Mouse (Mus musculus): ENCODE measurements around the gene Arl15.

Arl15 gene

DNA sequence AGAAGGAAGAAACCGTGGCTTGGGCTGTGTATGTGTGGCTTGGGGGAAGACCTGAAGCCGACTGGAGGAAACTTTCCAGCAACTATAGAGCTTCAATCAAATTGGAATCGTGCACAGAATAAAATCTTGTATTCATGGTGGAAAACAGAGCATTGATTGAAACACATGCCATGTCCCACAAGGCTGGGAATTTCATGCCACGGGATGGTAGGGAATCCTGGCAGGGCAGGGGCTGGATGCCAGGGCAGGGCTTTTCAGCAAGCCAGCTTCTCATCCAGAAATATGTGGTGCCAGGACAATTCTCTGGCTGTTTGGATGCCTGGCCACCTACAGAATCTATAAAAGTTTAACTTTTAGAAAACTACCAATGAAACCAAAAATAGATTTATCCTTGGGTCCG lies 122.5 kb downstream of the Arl15 start:
- no peak for DNase-seq (ENCODE audit: extremely low spot score, low spot score)

DNA sequence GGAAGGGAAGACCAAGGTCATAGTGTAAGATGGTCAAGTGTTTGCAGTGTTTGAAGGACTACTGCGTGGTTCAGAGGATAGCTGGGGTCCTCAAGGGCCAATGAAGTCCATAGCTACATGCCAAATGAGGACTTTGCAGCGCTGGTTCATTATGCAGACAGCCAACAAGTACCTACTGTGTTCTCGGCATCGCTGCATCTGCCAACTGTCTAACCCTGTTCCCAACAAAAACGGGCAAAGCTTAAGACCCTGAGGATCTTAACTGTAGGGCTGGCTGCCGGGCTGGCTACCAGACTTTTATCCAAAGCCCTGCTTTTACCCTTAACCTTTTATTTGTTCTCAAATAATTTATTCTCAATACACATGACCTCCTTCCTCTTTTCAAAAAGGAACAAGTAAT lies 123.1 kb downstream of the Arl15 start:
- DNase-seq (ENCODE audit: extremely low spot score, low spot score) = no peak

DNA sequence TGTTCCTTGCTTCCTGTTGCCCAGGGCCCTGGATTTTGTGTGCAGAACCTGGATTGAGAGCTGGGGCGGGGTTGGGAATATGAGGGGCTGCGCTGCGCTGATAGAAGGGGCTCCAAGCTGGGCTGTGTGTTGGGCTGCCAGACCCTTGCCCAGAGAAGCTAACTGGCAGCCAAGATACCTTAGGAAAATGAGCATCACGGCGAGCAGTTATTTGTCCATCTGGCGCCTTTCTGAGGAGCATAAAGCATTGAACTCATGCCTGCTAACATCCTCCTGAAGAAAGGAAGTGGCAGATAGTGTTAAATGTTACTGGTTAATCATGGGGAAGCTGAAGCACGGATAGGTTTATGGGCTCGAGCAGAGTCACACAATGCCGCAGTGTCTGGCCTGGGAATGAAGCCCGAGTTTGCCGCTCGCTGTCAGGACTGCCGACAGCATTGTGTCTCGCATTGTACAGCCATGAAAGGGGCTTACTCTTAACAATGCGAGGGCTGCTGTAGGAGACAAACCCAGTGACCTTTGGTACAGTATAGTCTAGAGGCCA lies 123.6 kb downstream of the Arl15 start:
- DNase-seq (ENCODE audit: extremely low spot score, low spot score) = peak; percentile 51

DNA sequence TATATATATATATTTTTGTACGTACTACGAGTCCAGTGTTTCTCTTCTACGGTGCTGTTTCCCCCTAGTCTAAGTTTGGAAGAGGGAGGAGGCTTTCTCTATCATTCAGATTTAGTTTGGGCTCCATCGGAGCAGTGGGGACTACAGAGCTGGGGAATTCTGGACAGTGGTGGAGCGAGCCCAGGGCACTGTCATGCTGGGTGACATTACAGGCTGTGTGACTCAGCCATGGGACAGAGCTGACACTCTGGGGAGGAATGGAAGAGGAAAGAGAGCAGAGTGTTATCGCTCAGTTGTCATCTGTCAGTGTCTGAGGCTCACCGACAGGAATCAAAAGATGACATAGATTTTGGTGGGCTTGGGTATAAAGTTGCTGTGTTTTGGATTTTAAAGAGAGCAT lies 124.4 kb downstream of the Arl15 start:
- no peak for DNase-seq (ENCODE audit: extremely low spot score, low spot score)

DNA sequence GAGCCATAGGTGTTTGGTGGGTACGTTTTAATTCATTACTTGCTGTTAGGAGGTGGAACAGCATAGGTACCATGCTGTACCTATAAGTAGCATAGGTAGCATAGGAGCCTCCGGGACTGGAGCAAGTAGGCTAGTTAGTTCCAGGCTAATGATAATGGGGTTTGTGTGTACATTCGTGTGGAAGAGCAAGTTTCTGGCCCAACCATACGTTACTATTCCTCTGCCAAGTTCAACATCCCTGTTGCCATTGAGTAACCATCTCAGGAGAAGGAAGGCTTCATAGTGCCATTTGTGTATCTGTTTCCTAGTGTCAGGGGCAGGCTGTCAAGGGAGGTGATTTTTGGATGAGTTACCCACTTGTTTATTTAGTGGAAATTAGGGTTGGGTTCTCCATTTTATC lies 141.4 kb downstream of the Arl15 start:
- DNase-seq (ENCODE audit: extremely low spot score, low spot score) = no peak

DNA sequence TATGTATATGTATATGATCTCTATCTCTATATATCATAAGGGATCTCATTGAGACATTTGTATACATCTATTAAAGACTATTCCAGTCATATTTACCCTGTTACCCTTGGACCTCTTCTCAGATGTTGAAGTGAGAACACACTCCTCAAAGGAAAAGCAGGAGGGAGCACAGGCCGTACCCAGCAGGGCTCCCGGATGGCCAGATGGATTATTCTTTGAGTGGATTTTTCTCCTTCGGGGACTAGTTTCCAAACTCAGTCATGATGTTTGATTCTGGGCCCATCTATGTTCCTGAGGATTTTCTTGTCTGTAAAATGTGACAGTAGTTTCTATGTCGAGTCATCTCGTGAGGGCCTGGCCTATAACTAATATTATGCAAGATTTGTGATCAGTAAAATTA lies 142.9 kb downstream of the Arl15 start:
- DNase-seq (ENCODE audit: extremely low spot score, low spot score) = no peak

DNA sequence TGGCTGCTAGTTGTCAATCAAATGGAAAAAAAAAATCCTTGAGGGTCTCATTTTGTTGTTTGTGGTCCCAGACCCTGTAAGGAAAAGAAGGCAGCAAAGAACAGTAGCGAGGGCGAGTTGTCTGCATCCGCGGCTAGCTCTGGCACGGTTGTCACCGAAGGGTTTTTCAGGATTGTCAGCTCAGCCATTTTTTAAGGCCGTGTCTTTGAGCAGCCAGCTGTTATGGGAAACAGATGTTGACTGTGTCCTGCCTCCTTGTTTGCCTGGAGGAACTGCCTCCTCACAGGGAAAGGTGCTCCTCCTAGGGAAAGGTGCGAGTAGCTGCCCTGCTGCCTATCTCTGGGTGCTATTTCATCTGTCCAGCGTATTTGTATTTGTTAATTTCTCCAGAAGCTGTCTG lies 144.3 kb downstream of the Arl15 start:
- DNase-seq (ENCODE audit: extremely low spot score, low spot score) = no peak

DNA sequence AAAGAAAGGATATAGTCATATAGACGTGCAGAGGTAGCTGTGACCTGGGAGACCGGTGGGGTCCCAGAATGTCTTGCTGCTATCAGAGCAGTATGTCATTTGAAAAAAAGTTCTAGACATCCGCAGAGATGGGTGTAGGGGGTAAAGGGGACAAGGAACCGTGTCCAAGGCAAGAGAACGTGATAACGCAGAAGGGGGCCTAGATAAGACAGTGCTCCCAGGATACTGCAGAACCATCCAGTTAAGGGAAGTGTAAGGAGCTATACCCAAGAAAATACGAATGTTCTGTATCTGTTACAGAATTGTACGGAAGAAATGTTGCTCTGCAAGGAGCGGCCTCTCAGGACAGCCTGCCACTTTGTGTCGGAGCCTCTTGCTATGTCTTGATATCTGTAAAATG lies 144.8 kb downstream of the Arl15 start:
- no peak for DNase-seq (ENCODE audit: extremely low spot score, low spot score)

DNA sequence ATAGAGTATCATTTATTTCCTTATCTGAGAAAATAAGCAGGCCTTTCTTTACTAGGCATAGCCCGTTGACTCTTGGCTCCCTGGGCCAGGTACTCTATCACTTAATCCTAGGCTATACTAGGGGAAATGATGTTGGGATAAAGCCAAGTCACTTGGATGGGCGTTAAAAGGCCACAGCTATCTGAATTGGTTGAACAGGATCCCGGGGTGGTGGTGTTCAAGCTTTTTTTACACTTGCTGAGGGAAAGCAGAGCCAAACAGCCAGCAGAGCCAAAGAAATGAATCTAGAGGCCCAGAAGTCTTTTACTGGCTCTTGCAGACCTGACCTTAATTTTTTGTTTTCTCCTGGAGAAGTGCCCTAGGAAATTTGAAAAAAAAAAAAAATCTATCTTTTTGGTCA lies 145.4 kb downstream of the Arl15 start:
- DNase-seq (ENCODE audit: extremely low spot score, low spot score) = no peak

DNA sequence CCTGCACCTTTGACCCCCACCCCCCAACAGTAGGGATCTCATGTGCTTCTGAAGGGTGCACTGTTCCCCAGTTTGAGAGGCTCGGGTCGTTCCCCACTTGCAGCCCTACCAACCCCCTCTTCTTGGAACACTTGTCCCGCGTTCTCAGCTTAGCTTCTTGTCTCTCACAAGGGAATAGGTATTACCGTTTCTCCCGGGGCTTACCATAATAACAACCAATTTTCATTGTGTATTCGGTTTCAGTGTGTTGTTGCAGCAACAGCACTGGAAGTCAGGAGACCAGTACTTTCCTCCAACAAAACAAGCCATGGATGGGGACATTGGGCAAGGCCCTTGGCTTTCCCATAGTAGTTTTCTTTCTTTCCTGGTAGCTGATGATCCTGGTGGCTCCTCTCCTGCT lies 145.8 kb downstream of the Arl15 start:
- DNase-seq (ENCODE audit: extremely low spot score, low spot score) = no peak

DNA sequence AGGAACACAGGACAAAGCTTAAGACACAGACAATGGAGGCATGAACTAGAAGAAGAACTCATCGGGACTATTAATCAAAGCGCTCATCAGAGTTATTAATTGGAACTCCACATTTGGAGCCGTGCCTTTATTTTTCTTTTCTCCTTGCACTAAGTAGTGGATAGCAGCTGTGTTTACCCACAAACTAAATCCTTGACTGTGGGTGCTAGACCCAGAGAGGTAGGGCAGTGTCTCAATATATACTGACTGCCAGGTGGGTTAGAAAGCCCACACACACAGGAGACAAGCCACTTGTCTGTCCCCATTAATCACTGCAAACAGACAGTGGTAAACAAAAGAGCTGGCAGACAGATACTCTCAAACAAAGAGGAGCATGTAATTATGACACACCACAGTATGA lies 147.6 kb downstream of the Arl15 start:
- DNase-seq (ENCODE audit: extremely low spot score, low spot score) = no peak

DNA sequence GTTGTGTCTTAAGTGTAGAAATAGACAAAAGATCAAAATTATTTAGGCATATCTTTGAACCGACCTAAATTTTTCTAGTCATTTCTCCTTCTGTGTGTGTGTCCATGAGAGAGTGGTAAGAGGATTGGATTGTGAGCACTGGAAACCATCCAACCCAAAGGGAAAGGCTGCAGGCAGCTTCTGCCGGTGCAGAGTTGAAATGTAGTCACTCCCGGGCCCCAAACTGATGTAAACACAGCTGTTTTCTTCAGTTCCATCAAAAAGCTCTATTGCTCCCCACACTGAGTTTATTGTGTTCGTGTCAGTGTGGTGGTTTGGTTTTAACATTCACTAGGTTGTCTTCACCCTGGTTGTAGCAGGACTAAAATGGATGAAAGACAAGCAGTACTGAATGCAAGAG lies 153.2 kb downstream of the Arl15 start:
- no peak for DNase-seq (ENCODE audit: extremely low spot score, low spot score)

DNA sequence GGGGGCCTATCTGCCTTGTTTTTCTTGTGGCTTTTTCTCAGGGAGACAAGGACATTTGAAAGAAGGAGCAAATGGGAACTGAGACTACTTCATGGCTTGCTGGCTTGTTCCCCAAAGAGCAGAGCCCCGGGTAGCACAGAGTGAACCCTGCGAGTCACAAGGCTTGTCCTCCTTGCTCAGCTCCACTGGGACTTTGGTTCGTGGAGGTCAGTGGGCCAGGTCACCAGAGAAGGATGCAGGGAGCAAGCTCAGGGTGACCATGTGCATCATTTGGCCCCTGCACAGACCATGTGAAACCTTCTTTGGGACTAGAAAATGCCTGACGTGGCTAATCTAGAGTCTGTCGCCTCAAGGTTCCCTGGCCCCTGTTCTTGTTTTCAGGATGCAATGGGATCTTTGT lies 155.4 kb downstream of the Arl15 start:
- DNase-seq (ENCODE audit: extremely low spot score, low spot score) = no peak

DNA sequence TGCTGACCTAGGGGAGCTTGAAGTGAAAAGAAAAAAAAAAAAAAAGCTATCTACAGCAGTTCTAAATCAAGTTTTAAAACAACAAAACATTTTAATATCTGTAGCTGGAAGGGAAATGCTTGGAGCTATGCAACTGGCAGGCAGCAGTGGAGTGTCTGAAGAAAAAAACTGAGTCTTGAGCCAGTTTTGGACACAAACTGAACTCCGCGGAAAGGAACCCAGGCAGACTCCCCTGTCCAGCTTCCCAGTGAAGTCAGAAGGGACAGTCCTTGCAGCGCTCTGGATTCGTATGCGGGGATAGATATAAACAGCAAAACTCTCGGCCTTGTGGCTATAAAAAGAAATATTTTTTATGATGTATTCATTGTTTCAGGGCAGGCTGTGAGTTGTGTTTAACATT lies 155.8 kb downstream of the Arl15 start:
- no peak for DNase-seq (ENCODE audit: extremely low spot score, low spot score)

DNA sequence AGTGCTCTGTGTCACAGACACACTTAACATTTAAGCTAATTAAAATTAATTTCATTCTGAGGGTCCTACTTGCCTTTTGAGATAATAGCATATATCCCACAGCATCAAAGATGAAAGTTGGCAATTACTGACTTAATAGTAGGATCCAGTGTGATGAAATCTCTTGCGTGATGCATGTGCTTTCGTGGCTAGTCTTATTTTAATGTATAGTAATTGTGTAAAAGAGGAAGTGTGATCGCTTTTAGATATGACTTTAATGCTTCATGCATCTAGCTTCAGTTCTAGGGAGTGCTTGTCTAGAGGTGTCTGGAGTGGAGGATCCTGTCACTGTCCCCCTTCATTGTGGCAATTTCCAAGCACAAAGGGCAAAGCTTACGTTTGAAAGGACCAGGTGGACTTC lies 163.1 kb downstream of the Arl15 start:
- no peak for DNase-seq (ENCODE audit: extremely low spot score, low spot score)

DNA sequence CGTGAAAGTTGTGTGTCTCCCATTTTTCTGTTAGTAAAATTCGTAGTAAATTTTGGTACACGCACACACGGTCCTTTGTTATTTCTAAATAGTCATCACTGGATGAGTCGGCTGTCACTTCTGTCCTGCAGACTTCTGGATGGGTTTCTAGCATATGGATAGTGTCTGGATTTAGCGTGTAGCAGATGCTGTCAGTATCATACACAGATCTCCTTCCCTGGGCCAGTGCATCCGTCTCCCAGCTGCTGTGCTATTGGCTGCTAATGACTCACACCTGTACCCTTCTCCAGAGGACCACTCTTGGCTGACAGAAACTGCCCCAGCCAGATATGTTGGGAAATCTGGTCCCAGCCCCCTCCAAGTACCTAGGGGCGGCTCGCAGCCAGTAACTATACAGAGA lies 170.6 kb downstream of the Arl15 start:
- DNase-seq (ENCODE audit: extremely low spot score, low spot score) = no peak

DNA sequence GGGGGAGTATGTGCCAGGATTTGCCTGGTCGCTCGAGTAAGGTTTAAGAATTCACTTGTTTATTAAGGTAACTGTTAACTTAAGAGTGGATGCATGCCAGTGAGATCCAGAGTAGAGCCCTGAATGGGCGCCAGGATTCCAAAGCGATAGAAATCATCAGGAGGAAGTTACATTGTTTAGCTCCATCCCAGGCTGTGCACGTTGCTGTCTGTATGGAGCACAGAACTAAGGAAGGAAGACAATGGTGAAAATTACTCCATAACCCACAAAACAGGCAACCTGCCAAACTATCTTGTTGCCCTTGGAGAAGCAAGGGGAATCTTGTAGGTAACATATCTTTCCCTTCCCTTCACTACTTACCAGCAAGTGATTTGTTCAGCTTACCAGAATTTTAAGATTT lies 176.4 kb downstream of the Arl15 start:
- DNase-seq (ENCODE audit: extremely low spot score, low spot score) = no peak

DNA sequence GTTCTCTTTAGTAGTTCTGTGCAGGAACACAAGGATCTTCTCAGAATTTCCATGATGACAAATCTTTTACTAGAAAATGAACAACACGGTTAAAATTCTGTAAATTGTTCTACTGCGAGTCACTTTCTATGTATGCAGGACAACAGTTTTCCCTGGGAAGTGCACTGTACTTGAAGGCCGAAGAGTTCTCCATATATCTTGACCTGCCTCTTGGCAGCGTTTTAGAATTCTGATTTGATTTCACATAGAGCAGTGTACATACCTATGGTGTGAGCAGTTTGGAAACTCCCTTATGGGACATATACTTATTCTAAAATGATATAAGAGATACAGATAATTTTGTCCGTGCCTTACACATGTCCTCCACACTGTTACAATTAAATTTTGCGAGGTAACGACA lies 178.1 kb downstream of the Arl15 start:
- DNase-seq (ENCODE audit: extremely low spot score, low spot score) = no peak

DNA sequence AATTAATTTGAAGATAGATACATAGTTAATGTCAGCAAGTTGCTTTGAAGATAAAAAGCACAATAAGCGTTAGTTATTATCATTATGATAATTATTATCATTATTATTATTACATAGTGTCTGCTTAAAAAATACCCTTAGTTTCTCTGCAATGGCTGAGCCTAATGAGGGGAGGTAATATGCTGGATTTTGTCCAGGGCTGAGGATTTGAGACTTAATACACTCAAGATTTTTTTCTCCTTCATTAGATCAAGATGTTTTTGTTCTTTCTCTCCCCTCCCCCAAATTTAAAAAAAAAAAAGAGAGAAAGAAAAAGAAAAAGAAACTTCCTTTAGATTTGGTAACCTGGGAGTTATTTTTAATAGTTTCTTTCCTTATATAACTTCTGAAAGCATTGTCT lies 180.6 kb downstream of the Arl15 start:
- no peak for DNase-seq (ENCODE audit: extremely low spot score, low spot score)

DNA sequence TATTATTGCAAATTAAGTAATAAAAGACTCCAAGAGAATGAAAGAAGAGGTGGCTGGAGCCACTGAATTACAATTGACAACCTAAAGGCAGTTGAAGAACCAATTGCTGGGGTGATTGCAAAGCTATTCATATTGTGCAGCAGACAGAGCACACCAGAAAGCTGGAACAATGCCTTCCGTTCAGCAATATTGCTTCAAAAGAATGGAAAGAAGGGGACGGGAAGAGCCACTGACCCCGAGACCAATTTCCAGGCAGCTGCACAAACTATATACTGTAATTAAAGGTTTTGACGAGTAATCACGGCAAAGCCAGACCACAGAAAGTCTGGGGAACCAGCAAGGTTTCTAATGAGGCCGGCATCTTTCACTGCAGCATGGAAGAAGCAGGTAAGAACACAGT lies 181.4 kb downstream of the Arl15 start:
- no peak for DNase-seq (ENCODE audit: extremely low spot score, low spot score)

DNA sequence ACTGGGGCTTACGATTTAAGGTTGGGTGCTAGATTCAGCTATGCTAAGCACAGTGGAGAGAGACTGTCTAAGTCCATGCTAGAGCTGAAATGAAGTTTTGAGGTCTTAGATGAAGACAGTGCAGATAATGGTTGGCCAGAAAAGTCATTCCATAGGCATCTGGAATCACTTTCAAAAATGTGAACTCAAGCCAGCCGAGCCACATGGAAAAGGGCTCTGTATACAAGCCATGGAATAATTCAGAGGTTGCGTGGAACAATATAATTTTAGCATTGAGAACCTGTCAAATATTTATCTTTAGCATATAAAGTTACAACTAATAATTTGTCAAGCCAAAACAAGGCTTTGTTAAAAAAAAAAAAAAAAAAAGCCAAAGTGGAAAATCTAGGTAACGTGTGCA lies 182.6 kb downstream of the Arl15 start:
- no peak for DNase-seq (ENCODE audit: extremely low spot score, low spot score)

DNA sequence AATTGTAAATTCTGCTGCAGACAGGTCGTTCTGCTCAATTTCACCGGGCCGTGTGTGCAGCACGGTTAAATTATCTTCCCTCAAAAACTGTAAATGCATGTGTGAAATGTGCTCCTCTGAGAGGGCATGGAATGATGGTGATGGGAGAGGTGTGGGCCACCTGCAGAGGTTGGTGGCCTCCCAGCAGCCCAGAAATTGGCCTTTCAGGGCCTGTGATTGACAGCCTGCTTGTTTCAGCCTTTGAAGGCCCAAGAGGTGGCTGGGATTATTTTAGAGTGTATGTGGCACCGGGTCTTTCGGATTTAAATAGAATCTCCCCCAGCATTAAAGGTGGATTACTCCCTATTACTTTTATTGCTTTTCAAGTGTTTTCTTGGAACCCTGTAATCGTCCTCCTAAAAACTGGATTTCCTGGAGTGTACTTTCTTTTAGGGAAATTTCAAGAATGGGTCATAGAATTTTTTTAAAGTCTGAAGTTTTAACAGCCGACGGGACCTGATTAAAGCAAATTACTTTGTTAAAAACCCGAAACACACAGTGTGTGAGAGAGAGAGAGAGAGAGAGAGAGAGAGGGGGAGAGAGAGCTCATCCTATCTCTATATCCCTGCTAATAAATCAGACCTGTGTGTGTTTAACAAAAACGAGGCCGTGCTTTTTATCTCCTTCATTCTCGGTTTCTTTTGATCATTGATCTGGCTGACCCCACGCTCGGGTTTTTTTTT lies 186.6 kb downstream of the Arl15 start:
- DNase-seq (ENCODE audit: extremely low spot score, low spot score) = no peak

DNA sequence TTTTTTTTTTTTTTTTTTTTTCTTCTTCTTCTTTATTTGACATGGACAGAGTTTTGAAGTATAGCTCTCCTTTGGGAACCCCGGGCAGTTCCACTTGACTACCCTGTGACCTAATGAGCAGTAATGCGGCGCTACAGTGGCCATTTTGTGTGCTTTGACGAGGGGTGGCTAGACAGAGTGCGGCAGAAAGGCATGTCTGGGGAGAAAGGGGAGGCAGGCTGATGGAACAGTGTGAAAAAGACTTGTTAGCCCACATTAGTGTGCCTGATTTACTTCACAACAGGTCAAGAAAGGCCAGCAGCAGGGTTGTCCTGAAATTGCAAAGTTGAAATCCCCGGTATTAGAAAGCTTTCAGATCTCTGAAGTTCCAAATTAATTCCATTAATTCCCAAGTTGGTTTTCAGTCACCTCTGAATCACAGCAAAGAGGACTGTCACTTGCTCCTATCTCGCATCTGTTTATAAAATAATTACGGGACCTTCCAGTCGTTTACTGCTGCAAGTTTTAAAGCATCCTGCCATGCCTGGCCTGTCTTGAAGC lies 187.2 kb downstream of the Arl15 start:
- DNase-seq (ENCODE audit: extremely low spot score, low spot score) = peak; percentile 52
